Mouse (Mus musculus) c-Kit-positive CD71-positive TER-119-positive erythroid progenitor cells, embryonic 14.5 days (primary cell): Measurements from ENCODE around the gene Rabl2.

Source experiments
- DNase-seq: peaks from one replicate; pipeline ENCODE4 v3.0.0-alpha.2; 2013; ENCODE audit warnings: low spot score

Gene Rabl2

GRCm38 (mm10) chr15:89551733-89552132 lies 40.0 kb downstream of the Rabl2 start:
- no peak for DNase-seq

- DNase-seq: no peak
These were observed 41.2 kb downstream of the Rabl2 start for GRCm38 (mm10) chr15:89550506-89550905.

- DNase-seq: no peak
These were observed 42.9 kb downstream of the Rabl2 start for GRCm38 (mm10) chr15:89548837-89549236.

GRCm38 (mm10) chr15:89547824-89548601 lies 43.7 kb downstream of the Rabl2 start:
- DNase-seq: no peak

- no peak for DNase-seq
These were observed 44.4 kb downstream of the Rabl2 start for GRCm38 (mm10) chr15:89547321-89547720.

GRCm38 (mm10) chr15:89544171-89544570 lies 47.6 kb downstream of the Rabl2 start:
- no peak for DNase-seq

- DNase-seq: no peak
These were observed 57.9 kb downstream of the Rabl2 start for GRCm38 (mm10) chr15:89533843-89534207.

GRCm38 (mm10) chr15:89532924-89533842 lies 58.5 kb downstream of the Rabl2 start:
- DNase-seq: no peak
